In genomic region chr19:6922901-6923735, GRCm38 (mm10) we compare ENCODE assay signal across 9 mouse cellular contexts. TPM values are rescaled to one million over a fixed set of nuclear protein-coding genes. Genes with fewer than 3 reads are reported as not detected.
DNase-seq lines count a peak whose midpoint lies in the region; ATAC-seq and TF ChIP-seq lines count a peak whose summit lies in the region.
"Had no signal": no experiment of that assay in that cellular context is flagged by ENCODE, and none has a peak within 500 bp of the region (broad histone marks: within the 10 kb centered on the region; RNA-seq: fewer than 3 reads in every experiment).

No protein-coding gene starts in this region.

- no peak for TF ChIP-seq CTCF in olfactory bulb, adult 2 months (IDR thresholded peaks at IDR 0.05; ENCODE audit: insufficient read depth, low read depth, low read length)

- peak overlapping the region; percentile 96 for H3K27ac ChIP-seq in heart, embryonic 10.5 days
- no peak overlapping the region for H3K27ac ChIP-seq in midbrain, embryonic 10.5 days (replicated peaks)
- H3K27ac ChIP-seq in midbrain, embryonic 11.5 days (ENCODE audit: low read depth, low read length), result no peak overlapping the region
- H3K27ac ChIP-seq in intestine, embryonic 16.5 days (ENCODE audit: low read length), result no peak overlapping the region
- H3K27ac ChIP-seq in olfactory bulb, adult 2 months (ENCODE audit: insufficient read depth, low read depth, low read length), result peak overlapping the region; percentile 99

- DNase-seq in heart, embryonic 10.5 days (ENCODE audit: low spot score), result no peak
- DNase-seq in heart, adult 9 months (ENCODE audit: low spot score in 2 of 2), result no peak
- no peak for DNase-seq in midbrain, embryonic 10.5 days (ENCODE audit: low spot score)
- DNase-seq in midbrain, embryonic 11.5 days (ENCODE audit: low spot score, missing footprints), result no peak
- no peak for DNase-seq in left cerebral cortex, postnatal 10 days (ENCODE audit: extremely low spot score in 1 of 2, low spot score in 2 of 2)
- DNase-seq in lung, adult 18-20 months, result no peak
- DNase-seq: lung, postnatal 4 days had no signal

- 64% methylated on average over 6 of the region's 6 CpGs for WGBS in heart, embryonic 10.5 days
- WGBS in midbrain, embryonic 10.5 days, result 63% methylated on average over 6 of the region's 6 CpGs
- WGBS in midbrain, embryonic 11.5 days, result 64% methylated on average over 6 of the region's 6 CpGs
- WGBS in intestine, embryonic 16.5 days, result 68% methylated on average over 6 of the region's 6 CpGs
- WGBS in olfactory bulb, adult 2 months, result 52% methylated on average over 6 of the region's 6 CpGs

- peak overlapping the region; percentile 86 for H3K4me3 ChIP-seq in heart, embryonic 10.5 days
- peak overlapping the region; percentile 76; the same call in 1 of the 2 replicates for H3K4me3 ChIP-seq in midbrain, embryonic 10.5 days
- no peak overlapping the region for H3K4me3 ChIP-seq in midbrain, embryonic 11.5 days (ENCODE audit: low read depth, low read length)
- H3K4me3 ChIP-seq in intestine, embryonic 16.5 days (ENCODE audit: low read length), result peak overlapping the region; percentile 86; the same call in 1 of the 2 replicates
- H3K4me3 ChIP-seq in olfactory bulb, adult 2 months (ENCODE audit: insufficient read depth, low read depth, low read length), result peak overlapping the region; percentile 81; the same call in 1 of the 2 replicates

- intact Hi-C loops in left cerebral cortex, postnatal 10 days (cut with DNase I), result loop anchor here (5.0 to 10.0 kb wide), 2 partner anchors 102 to 431 kb away; no protein-coding TSS in a partner anchor

- H3K9ac ChIP-seq in midbrain, embryonic 11.5 days (ENCODE audit: low read length), result no peak overlapping the region
- peak overlapping the region; percentile 66 for H3K9ac ChIP-seq in intestine, embryonic 16.5 days (ENCODE audit: low read depth, low read length)

- no peak for TF ChIP-seq POLR2A in olfactory bulb, adult 2 months (IDR thresholded peaks at IDR 0.05; ENCODE audit: insufficient read depth, low read depth, low read length)

- H3K36me3 ChIP-seq in heart, embryonic 10.5 days, result peaks cover 8% of the 10 kb centered on the region; the same call in 1 of the 2 replicates
- no peaks in the 10 kb centered on the region for H3K36me3 ChIP-seq in midbrain, embryonic 10.5 days
- no peaks in the 10 kb centered on the region for H3K36me3 ChIP-seq in midbrain, embryonic 11.5 days (ENCODE audit: control insufficient read depth, insufficient read depth, low read length)
- H3K36me3 ChIP-seq in intestine, embryonic 16.5 days (ENCODE audit: control insufficient read depth, insufficient read depth, low read length), result no peaks in the 10 kb centered on the region

- H3K4me2 ChIP-seq in midbrain, embryonic 11.5 days, result no peak overlapping the region; the same call in 1 of the 2 replicates
- peak overlapping the region; percentile 77 for H3K4me2 ChIP-seq in intestine, embryonic 16.5 days (ENCODE audit: low read depth, low read length)

- H3K9me3 ChIP-seq in heart, embryonic 10.5 days, result no peaks in the 10 kb centered on the region
- H3K9me3 ChIP-seq in midbrain, embryonic 10.5 days (replicated peaks), result no peaks in the 10 kb centered on the region; the same call in 1 of the 2 replicates
- H3K9me3 ChIP-seq in midbrain, embryonic 11.5 days (ENCODE audit: control insufficient read depth, low read length), result no peaks in the 10 kb centered on the region
- H3K9me3 ChIP-seq in intestine, embryonic 16.5 days (ENCODE audit: control insufficient read depth, low read length), result no peaks in the 10 kb centered on the region

- no peak for ATAC-seq in midbrain, embryonic 11.5 days (ENCODE audit: low FRiP score)
- no peak for ATAC-seq in intestine, embryonic 16.5 days

- peaks cover 66% of the 10 kb centered on the region for H3K4me1 ChIP-seq in heart, embryonic 10.5 days
- peaks cover 66% of the 10 kb centered on the region for H3K4me1 ChIP-seq in midbrain, embryonic 10.5 days
- peaks cover 17% of the 10 kb centered on the region for H3K4me1 ChIP-seq in midbrain, embryonic 11.5 days (ENCODE audit: control insufficient read depth, insufficient read depth, low read length)
- H3K4me1 ChIP-seq in intestine, embryonic 16.5 days (ENCODE audit: control insufficient read depth, insufficient read depth, low read length), result peaks cover 30% of the 10 kb centered on the region
- peaks cover 42% of the 10 kb centered on the region for H3K4me1 ChIP-seq in olfactory bulb, adult 2 months (ENCODE audit: control insufficient read depth, insufficient read depth, low read length)

- H3K27me3 ChIP-seq in heart, embryonic 10.5 days (ENCODE audit: insufficient read depth, poor library complexity, severe bottlenecking), result peaks cover 57% of the 10 kb centered on the region
- H3K27me3 ChIP-seq in midbrain, embryonic 10.5 days (ENCODE audit: low read depth, poor library complexity, severe bottlenecking), result peaks cover 61% of the 10 kb centered on the region
- peaks cover 58% of the 10 kb centered on the region for H3K27me3 ChIP-seq in midbrain, embryonic 11.5 days (ENCODE audit: control insufficient read depth, insufficient read depth, low read length)
- H3K27me3 ChIP-seq in intestine, embryonic 16.5 days (replicated peaks; ENCODE audit: control insufficient read depth, insufficient read depth, low read length), result peaks cover 42% of the 10 kb centered on the region

RNA-seq across cellular contexts. Expression of gene Esrra, which starts 1.5 kb away (rescaled TPM):
- 23.1 and 29.4 TPM in 2 replicates for polyA plus RNA-seq in heart, embryonic 10.5 days (2016; fragmentation: Nextera tagmentation; extraction: Ambion mirVana)
- 8.9 and 9.5 TPM in 2 replicates for polyA plus RNA-seq in midbrain, embryonic 10.5 days (2016; fragmentation: Nextera tagmentation; extraction: Ambion mirVana)
- 3.4 and 3.7 TPM in 2 replicates for polyA plus RNA-seq in midbrain, embryonic 11.5 days (2014; fragmentation: Nextera tagmentation; extraction: Ambion mirVana)
- 41.7 and 47.7 TPM in 2 replicates for polyA plus RNA-seq in intestine, embryonic 16.5 days (2015; fragmentation: Nextera tagmentation; extraction: Ambion mirVana)
- not detected in 2 replicates for polyA plus RNA-seq in olfactory bulb, adult 2 months (2012; ENCODE audit: insufficient read depth, insufficient read length, low replicate concordance, missing spikeins)
- total RNA-seq in left cerebral cortex, postnatal 10 days (2021), result 10 to 100 TPM; 41.4 to 43.5 TPM

RNA-seq across cellular contexts. Expression of gene Catsperz, which starts 2.1 kb away (rescaled TPM):
- polyA plus RNA-seq in heart, embryonic 10.5 days (2016; fragmentation: Nextera tagmentation; extraction: Ambion mirVana), result 2.3 and 2.4 TPM in 2 replicates
- 0.35 and 0.43 TPM in 2 replicates for polyA plus RNA-seq in midbrain, embryonic 10.5 days (2016; fragmentation: Nextera tagmentation; extraction: Ambion mirVana)
- polyA plus RNA-seq in midbrain, embryonic 11.5 days (2014; fragmentation: Nextera tagmentation; extraction: Ambion mirVana), result not detected in 2 replicates
- 0.73 and 1.4 TPM in 2 replicates for polyA plus RNA-seq in intestine, embryonic 16.5 days (2015; fragmentation: Nextera tagmentation; extraction: Ambion mirVana)
- not detected in 2 replicates for polyA plus RNA-seq in olfactory bulb, adult 2 months (2012; ENCODE audit: insufficient read depth, insufficient read length, low replicate concordance, missing spikeins)
- 10 to 100 TPM; 14.0 to 20.6 TPM for total RNA-seq in left cerebral cortex, postnatal 10 days (2021)

RNA-seq across cellular contexts. Expression of gene Kcnk4, which starts 11.2 kb away (rescaled TPM):
- 0.25 and 0.32 TPM in 2 replicates for polyA plus RNA-seq in heart, embryonic 10.5 days (2016; fragmentation: Nextera tagmentation; extraction: Ambion mirVana)
- 0.11 TPM in 1 of 2 replicates, not detected in the other for polyA plus RNA-seq in midbrain, embryonic 10.5 days (2016; fragmentation: Nextera tagmentation; extraction: Ambion mirVana)
- not detected in 2 replicates for polyA plus RNA-seq in midbrain, embryonic 11.5 days (2014; fragmentation: Nextera tagmentation; extraction: Ambion mirVana)
- polyA plus RNA-seq in intestine, embryonic 16.5 days (2015; fragmentation: Nextera tagmentation; extraction: Ambion mirVana), result 0.45 and 0.48 TPM in 2 replicates
- not detected in 2 replicates for polyA plus RNA-seq in olfactory bulb, adult 2 months (2012; ENCODE audit: insufficient read depth, insufficient read length, low replicate concordance, missing spikeins)
- 10 to 100 TPM; 36.6 to 38.1 TPM for total RNA-seq in left cerebral cortex, postnatal 10 days (2021)

RNA-seq across cellular contexts. Expression of gene Prdx5, which starts 13.2 kb away (rescaled TPM):
- polyA plus RNA-seq in heart, embryonic 10.5 days (2016; fragmentation: Nextera tagmentation; extraction: Ambion mirVana), result 166 and 169 TPM in 2 replicates
- 169 and 180 TPM in 2 replicates for polyA plus RNA-seq in midbrain, embryonic 10.5 days (2016; fragmentation: Nextera tagmentation; extraction: Ambion mirVana)
- polyA plus RNA-seq in midbrain, embryonic 11.5 days (2014; fragmentation: Nextera tagmentation; extraction: Ambion mirVana), result 123 and 127 TPM in 2 replicates
- polyA plus RNA-seq in intestine, embryonic 16.5 days (2015; fragmentation: Nextera tagmentation; extraction: Ambion mirVana), result 234 and 241 TPM in 2 replicates
- not detected in 2 replicates for polyA plus RNA-seq in olfactory bulb, adult 2 months (2012; ENCODE audit: insufficient read depth, insufficient read length, low replicate concordance, missing spikeins)
- total RNA-seq in left cerebral cortex, postnatal 10 days (2021), result 100 to 1,000 TPM; 280 to 318 TPM

RNA-seq across cellular contexts. Expression of gene Trmt112, which starts 13.6 kb away (rescaled TPM):
- 89.9 and 116 TPM in 2 replicates for polyA plus RNA-seq in heart, embryonic 10.5 days (2016; fragmentation: Nextera tagmentation; extraction: Ambion mirVana)
- polyA plus RNA-seq in midbrain, embryonic 10.5 days (2016; fragmentation: Nextera tagmentation; extraction: Ambion mirVana), result 150 and 156 TPM in 2 replicates
- 147 and 151 TPM in 2 replicates for polyA plus RNA-seq in midbrain, embryonic 11.5 days (2014; fragmentation: Nextera tagmentation; extraction: Ambion mirVana)
- 97.6 and 111 TPM in 2 replicates for polyA plus RNA-seq in intestine, embryonic 16.5 days (2015; fragmentation: Nextera tagmentation; extraction: Ambion mirVana)
- polyA plus RNA-seq in olfactory bulb, adult 2 months (2012; ENCODE audit: insufficient read depth, insufficient read length, low replicate concordance, missing spikeins), result not detected in 2 replicates
- 10 to 100 TPM; 42.5 to 49.6 TPM for total RNA-seq in left cerebral cortex, postnatal 10 days (2021)

Comparison
In these comparisons a context has a peak if more than half of its experiments do, and no peak if none do; other contexts are left out.
1. H3K27ac ChIP-seq: peak in heart, embryonic 10.5 days (single experiment) and olfactory bulb, adult 2 months (single experiment); none in midbrain, embryonic 10.5 days (single experiment), midbrain, embryonic 11.5 days (single experiment) and intestine, embryonic 16.5 days (single experiment).